Mouse (Mus musculus) brain, embryonic 14.5 days (tissue): ENCODE measurements at regions not wholly inside any gene's neighbourhood (a gene's known extent, or its start where the extent isn't known, plus 50 kb on each side); places are given as distances from the start of the nearest gene placed in this dataset.

Experiments used
- CTCF ChIP-seq: fragments of 200-500 bp; IDR thresholded peaks from 2 replicates; pipeline ENCODE4 v1.5.1; 2012; ENCODE audit warnings: inconsistent platforms, mild to moderate bottlenecking, moderate library complexity, borderline replicate concordance; ENCODE audit not compliant: insufficient read depth, insufficient read length; ENCODE audit errors: extremely low read depth
- POLR2A ChIP-seq: fragments of 200-500 bp; IDR thresholded peaks from 2 replicates; pipeline ENCODE4 v1.6.1; 2012; ENCODE audit warnings: mild to moderate bottlenecking, inconsistent platforms, borderline replicate concordance; ENCODE audit not compliant: poor library complexity, insufficient read depth, insufficient read length, severe bottlenecking; ENCODE audit errors: extremely low read depth

GRCm38 (mm10) chr14:79927161-79927560, 56.7 kb upstream of the Olfm4 start:
- TF ChIP-seq CTCF = no peak
- no peak for TF ChIP-seq POLR2A
